Mouse (Mus musculus) C2C12 (cell line): ENCODE data around the gene Kctd21.

Source experiments
- CEBPB ChIP-seq: IDR thresholded peaks from one replicate; pipeline ENCODE4 v1.6.1; 2011; ENCODE audit warnings: low read depth, mild to moderate bottlenecking, control low read depth, moderate library complexity
- CTCF ChIP-seq: IDR thresholded peaks from one replicate; pipeline ENCODE4 v1.5.1; 2011; ENCODE audit not compliant: control insufficient read depth, insufficient read depth, insufficient read length
- MYOD1 ChIP-seq: IDR thresholded peaks from one replicate; pipeline ENCODE4 v1.6.1; 2011; ENCODE audit warnings: low read depth; ENCODE audit not compliant: control insufficient read depth, insufficient read length
- USF1 ChIP-seq: IDR thresholded peaks from one replicate; pipeline ENCODE4 v1.6.1; 2011; ENCODE audit warnings: low read depth, mild to moderate bottlenecking, control low read depth, moderate library complexity

- TF ChIP-seq CTCF (no peak), CEBPB (no peak), USF1 (no peak), MYOD1 (no peak)
Observed at GRCm38 (mm10) chr7:97360955-97361354, 28.8 kb downstream of the Kctd21 start.
